Mouse (Mus musculus) brain, embryonic 14.5 days (tissue): ENCODE data around the gene 3110082I17Rik.

Experiments used
- CTCF ChIP-seq: fragments of 200-500 bp; IDR thresholded peaks from 2 replicates; pipeline ENCODE4 v1.5.1; 2012; ENCODE audit warnings: inconsistent platforms, mild to moderate bottlenecking, moderate library complexity, borderline replicate concordance; ENCODE audit not compliant: insufficient read depth, insufficient read length; ENCODE audit errors: extremely low read depth
- POLR2A ChIP-seq: fragments of 200-500 bp; IDR thresholded peaks from 2 replicates; pipeline ENCODE4 v1.6.1; 2012; ENCODE audit warnings: mild to moderate bottlenecking, inconsistent platforms, borderline replicate concordance; ENCODE audit not compliant: poor library complexity, insufficient read depth, insufficient read length, severe bottlenecking; ENCODE audit errors: extremely low read depth

- TF ChIP-seq CTCF (no peak), POLR2A (no peak)
Measured at GRCm38 (mm10) chr5:139449161-139449791, 11.1 kb downstream of the 3110082I17Rik start.
